Mouse (Mus musculus): Measurements from ENCODE around the gene Pax2. TPM values are rescaled to one million over a fixed set of nuclear protein-coding genes. Genes with fewer than 3 reads are reported as not detected.
"Not testable (repeated sequence)": the region's sequence is repeated elsewhere in the genome, so short reads cannot be mapped to it uniquely, and the experiment has no call there.

Pax2 gene
- polyA plus RNA-seq, 1 experiment, result 15.7 TPM

DNA sequence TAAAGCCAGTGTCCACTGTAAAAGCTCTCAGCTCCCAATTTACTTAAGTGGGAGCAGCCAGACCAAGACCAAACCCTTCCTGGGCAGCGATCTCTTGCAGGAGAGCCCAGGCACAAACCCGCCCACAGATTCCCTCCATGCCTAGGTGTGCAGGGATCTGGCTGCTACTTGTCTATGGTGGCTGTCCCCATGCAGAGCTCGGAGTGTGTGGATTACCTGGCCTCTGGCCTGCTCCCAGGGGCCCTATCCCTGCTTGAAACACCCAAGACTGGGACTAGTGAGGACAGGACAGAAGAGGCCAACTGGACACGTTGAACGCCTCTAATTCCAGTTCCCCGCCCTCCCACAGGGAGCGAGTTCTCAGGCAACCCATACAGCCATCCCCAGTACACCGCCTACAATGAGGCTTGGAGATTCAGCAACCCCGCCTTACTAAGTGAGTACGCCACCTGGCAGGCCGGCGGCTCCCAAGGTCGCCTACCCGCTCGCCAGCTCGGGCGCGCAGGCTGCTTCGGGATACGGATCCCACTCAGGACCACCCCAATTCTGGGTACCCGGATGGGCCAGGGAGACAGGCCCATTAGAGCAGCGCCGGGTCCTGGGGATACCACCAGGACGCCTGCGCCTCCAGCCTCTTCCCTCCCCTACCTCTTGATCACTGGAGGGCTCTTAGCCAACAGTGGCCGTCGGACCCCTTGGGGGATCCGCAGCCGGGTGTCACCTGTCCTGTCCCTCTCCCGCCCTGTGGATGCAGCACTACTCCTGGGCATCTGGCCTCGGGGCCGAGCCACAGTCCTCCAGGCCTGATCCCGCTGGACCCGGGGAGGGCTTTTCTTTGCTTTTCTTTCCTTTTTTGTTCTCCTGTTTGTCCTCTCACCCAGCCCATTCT, 79.4 kb downstream of the Pax2 start:
- no peak for DNase-seq (ENCODE audit: low read depth)

DNA sequence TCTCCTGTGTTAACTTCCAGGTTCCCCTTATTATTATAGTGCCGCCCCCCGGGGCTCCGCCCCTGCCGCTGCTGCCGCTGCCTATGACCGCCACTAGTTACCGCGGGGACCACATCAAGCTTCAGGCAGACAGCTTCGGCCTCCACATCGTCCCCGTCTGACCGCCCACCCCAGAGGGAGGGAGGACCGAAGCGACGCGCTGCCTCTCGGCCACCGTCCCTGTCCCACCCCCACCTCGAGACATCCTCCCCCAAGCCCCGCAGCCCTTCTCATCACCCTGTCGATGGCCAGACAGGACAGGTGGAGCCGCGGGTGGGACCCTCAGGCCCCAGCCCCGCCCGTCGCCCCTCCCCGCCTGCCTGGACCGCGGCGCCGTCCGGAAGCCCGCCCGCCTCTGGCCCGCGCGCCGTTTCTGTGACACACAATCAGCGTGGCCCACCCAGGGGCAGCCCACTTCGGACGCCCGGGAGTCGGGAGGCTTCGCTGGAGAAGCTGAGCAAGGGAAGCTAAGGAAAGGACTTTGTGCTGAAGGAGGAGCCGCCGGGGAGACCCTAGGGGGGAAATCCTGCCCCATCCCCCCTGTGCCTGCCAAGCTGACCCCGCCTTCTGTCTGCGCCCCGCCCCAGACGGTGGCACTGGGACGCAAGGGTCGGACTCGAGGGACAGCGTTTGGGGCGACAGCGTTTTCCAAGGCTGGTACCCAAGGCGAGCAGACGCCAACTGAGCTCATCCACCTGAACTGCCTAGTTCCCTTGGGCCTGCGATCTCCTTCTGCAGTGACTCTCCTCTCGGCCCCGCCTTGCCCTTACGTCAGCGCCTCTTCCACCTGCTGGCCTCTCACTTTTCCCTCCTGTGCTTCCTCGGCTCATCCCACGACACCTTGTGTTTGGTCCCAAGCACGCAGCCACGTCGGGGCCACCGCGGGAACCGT, 80.4 kb downstream of the Pax2 start:
- DNase-seq (ENCODE audit: low read depth), result no peak

DNA sequence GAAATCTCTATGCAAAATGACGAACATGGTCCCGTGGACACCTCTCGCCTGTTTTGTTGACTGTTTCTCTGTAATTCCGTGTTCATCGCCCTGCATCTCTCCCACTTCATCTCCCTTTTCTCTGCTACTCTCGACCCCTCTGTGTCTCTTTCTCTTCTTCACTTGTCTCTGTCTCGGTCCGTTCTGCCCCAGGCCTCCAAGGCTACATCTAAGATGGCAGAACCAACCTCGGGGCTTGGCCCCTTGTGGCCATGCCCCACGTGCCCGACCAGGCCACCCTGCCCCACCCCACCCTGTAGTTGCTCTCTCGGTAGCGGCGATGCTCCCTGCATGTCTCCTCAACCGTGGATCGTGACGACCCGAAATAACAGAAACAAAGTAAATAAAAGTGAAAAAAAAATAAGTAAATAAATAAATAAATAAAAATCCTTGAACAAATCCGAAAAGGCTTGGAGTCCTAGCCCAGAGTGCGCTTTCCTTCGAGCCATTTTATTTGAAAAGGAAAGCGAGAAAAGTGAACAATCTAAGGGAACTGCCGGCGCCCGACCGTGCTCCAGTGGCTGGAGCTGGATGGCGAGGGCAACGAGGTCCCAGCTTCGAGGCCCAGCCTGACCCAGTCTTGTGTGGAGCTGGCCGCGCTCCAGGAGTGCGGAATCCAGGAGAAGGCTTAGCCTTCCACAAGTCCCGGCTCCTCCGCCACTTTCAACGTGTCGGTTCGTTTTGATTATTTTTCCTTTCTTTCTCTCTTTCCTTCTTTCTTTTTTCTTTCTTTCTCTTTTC, 81.8 kb downstream of the Pax2 start:
- no peak for DNase-seq (ENCODE audit: low read depth)

DNA sequence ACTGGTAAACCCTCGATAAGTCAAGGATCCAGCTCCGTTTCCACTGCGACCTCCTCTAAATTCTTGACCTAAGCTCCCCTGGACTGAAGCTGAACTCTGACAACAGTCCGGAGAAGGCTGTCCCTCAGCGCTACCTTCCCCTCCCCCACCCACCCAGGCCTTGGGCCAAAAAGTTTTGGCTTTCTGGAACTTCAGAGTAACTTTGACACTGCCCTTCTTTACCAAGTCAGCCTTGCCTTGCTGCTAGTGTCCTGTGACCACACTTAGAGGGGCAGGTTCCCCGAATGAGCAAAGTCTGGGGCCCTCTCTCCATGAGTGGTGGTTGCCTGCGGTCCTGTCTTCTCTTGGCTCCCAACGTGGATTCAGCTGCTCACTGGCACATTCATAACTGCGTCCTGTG, 82.5 kb downstream of the Pax2 start:
- DNase-seq (ENCODE audit: low read depth), result no peak

DNA sequence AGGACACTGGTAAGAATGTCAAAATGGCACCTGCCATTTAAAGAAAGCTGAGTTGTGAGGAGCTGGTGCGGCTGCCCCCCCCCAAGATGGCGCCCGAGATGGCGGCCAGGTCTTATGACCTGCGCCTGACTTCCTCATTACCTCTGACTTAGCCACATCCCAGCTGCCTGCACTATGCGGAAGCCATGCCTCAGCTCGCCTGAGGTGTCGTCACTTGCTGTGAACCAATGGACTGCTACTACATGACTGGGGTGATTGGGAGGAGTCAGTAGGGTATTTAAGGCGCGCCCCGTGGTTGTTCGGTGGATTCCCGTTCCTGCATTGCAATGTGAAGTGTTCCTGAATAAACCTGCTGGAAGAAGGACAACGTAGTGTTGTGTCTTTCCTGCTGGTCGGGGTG, 86.8 kb downstream of the Pax2 start:
- DNase-seq (ENCODE audit: low read depth), result not testable (repeated sequence)

DNA sequence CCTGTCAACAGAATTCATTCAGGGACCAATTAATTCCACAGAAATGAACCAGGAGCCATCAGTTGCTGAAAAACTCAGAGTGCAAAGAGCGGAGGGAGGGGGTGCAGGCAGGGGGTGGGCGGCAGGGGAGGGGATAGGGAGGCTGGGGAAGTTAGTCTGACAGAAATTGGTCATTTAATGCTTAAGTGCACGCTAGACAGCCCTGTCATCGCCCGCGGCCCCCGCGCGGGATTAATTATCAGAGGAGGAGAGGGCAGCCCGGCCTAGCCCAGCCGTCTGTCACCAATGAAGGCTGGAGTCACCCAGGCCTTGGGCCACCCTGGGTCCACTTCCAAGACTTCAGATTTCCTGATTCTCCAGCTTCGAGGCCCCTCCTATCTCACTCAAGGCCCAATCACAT, 93.6 kb downstream of the Pax2 start:
- DNase-seq (ENCODE audit: low read depth), result no peak

DNA sequence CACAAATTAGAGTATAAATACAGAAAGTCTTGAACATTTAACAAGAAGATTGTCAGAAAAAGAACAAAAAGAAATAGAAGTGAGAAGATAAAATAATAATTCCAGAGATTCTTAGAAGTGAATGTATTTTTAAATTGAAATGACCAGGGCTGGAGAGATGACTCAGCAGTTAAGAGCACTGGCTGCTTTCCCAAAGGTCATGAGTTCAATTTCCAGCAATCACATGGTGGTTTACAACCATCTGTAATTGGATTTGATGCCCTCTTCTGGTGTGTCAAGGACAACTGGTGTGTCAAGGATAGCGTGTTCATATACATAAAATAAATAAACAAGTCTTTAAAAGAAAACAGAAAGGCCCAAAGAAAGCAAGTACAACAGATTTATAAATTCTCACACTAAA, 102.8 kb downstream of the Pax2 start:
- DNase-seq (ENCODE audit: low read depth), result no peak

DNA sequence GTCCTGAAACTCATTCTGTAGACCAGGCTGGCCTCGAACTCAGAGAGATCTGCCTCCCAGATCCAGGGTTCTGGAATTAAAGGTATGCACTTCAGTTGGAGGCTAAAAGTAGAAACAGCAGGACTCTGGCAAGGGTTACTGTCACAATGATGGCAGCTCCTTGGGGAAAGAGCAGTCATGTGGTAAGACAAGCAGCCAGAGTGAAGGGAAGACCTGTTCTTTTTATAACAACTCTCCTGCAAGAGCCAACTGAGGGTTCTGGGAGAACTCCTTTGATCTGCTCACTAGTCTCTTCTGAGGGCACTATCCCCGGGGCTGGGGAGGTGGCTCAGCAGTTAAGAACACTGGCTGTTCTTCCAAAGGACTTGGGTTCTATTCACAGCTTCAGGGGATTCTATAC, 112.9 kb downstream of the Pax2 start:
- no peak for DNase-seq (ENCODE audit: low read depth)

DNA sequence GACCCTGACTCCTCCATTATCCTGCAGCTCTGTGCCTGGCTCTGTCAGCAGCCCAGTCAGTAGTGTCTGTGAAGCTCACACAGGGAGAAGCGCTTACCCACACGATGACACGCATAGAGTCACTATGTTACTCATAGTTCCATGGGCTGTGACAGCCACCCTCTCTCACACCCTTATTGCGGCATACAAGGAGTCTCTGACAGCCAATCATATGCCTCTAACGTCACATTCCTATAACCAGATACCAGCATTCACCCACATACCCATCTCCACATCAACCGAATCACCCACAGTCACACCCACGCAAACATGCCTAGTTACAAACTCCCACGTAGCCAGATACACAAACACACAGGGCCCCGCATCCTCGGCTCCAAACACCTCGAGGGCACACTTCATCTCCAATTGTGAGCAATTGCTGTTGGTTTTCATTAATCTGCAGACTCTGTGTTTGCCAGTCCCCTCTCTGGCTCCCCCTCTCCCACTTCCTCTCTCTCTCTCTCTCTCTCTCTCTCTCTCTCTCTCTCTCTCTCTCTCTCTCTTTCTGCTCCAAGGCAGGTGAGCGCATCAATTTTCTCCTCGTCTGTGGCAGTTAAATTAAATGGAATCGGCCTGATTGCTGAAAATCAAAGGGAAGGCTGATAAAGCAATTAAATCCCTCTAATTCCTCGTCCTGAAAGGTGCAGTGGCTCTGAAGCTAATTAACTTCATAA, 118.5 kb downstream of the Pax2 start:
- DNase-seq (ENCODE audit: low read depth), result no peak

DNA sequence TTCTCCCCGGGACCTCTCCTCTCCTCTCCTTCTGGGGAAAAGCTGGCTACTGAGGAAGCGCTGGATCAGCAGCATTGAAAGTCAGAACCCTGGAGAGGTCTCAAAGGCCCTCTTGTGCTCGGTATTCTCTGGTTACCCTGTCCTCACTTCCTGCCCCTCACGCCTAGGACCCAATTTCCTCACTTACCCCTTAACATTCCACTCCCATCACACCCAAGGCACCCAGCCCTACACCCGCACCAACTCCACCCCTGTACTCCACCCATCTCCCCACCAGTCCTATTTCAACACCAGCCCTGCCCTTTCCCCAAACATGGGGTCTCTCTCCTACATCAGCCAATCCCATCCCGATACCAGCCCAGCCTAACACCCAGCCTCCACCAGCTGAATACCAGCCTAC, 119.1 kb downstream of the Pax2 start:
- DNase-seq (ENCODE audit: low read depth), result no peak

DNA sequence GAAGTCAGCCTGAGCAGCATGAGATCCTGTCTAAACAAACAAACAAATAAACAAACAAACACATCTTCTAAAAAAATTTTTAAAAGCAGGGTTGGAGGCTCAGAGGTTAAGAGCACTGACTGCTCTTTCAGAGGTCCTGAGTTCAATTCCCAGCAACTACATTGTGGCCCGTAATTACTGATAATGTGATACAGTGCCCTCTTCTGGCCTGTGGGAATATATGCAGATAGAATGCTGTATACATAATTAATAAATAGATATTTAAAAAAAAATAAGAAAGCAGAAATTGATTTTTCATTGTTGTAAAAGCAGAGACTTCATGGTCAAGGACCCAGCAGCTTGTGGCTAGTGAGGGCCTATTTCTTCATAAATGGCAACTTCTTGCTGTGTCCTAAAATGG, 119.9 kb downstream of the Pax2 start:
- no peak for DNase-seq (ENCODE audit: low read depth)

DNA sequence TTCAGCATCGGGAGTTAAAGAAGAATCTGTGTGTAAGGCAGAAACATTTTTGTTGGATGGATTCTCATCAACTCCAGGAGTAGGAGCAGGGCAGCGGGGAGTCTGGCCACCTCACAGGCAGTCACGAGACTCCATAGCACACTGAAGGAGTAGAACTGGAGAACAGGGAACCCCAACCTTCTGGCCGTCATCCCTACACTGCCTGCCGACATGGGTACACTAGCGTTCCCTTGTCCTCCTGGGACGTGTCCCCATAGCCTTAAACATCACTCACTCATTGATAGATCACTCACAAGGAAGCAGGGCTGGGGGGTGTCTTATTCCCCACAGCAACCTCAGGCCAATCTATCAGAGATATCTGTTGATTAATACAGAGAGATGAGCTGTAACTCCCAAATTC, 120.7 kb downstream of the Pax2 start:
- no peak for DNase-seq (ENCODE audit: low read depth)

DNA sequence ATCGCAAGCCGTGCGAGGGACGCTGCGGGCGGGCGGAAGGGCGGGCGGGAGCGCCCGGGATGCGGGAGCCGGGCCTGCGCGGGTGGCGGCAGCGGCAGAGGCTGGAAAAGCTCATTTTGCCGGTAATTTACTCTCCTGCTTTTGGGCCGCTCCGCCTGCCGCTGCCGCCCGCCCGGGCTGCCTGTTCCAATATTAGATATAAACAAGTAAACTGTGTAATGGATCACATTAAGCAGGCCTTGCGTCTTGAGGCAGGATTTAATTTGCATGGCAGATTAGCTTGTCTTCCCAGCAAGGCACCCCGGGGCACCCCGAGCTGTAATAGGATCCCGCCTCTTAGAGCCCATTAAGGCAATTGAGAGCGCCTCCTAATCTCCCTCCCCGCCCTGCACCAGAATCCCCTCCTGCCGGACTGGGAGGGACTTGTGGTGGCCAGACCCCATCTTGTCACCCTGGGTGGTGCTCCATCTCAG, 126.7 kb downstream of the Pax2 start:
- DNase-seq (ENCODE audit: low read depth), result no peak

DNA sequence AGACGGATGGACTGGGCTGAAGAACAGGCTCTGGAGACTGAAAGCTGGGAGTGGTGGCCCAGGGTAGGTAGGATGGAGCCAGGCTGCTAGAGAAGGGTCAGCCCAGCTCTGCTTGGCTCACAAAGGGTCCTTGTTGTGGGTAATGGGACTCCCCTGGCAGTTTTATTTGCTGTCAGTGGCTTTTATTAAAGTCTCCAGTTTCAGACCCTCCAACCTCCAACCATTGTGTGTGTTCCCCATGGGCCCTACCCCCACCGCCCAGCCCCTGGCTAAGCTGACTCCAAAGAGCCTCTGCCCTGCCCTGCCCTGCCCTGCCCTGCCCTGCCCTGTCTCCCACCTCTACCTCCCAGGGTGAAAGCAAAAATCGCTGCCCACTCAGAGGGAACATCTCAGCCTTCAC, 128.5 kb downstream of the Pax2 start:
- no peak for DNase-seq (ENCODE audit: low read depth)

DNA sequence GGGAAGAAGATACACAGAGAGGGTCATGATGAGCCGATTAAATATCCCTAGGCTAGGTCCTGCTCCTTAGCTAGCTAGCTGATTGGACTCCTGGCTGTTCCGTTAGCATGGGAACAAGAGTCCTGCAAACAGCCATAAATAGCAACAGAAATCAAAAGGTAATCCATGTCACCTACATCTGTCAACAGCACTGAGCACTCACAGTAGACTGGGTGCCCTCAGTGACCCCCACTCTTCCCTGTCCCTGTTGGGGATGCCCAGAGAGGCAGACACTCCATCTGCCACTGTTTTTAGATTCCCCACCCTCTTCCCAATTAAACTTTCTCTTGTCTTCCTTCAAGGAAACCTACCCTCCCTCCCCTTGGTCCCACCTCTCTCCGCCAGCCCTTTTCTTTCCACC, 130.6 kb downstream of the Pax2 start:
- no peak for DNase-seq (ENCODE audit: low read depth)

Other genes starting within 250 kb of the Pax2 start
- gene Sec31b, start 210.2 kb upstream of the Pax2 start, polyA plus RNA-seq (2012; rRNA removed), result 8.7 and 9.2 TPM in 2 replicates
- gene Gm20538, start 203.2 kb upstream of the Pax2 start, polyA plus RNA-seq (2012; rRNA removed), result not detected in 2 replicates
- gene Ndufb8, start 200.6 kb upstream of the Pax2 start, polyA plus RNA-seq (2012; rRNA removed), result 745 and 800 TPM in 2 replicates
- 18.3 and 18.7 TPM in 2 replicates for gene Hif1an, start 193.2 kb upstream of the Pax2 start, polyA plus RNA-seq (2012; rRNA removed)
- 45.2 and 53.7 TPM in 2 replicates for gene Slf2, start 175.1 kb downstream of the Pax2 start, polyA plus RNA-seq (2012; rRNA removed)
- gene Sema4g, start 233.1 kb downstream of the Pax2 start, polyA plus RNA-seq (2012; rRNA removed), result 15.5 and 18.5 TPM in 2 replicates
- gene Twnk, start 249.6 kb downstream of the Pax2 start, polyA plus RNA-seq (2012; rRNA removed), result 12.9 and 13.4 TPM in 2 replicates